In the genomic region with DNA sequence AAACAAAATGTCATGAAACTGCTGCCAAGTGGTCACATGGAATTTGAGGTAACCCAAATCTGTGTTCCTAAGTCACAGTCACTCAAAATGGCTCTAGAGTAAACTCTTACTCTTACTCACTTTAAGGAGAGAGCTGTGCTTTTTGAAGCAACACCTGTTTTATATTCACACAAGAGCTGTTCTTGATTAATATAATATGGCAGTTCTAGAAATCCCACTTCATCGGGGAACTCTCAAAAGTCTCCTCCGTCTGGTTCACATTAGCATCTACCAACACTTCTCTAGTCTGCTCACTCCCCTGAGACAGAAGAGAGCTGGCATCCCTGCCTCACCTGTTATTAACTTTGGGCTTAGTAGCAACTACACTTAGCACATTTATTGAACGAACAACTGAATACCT, we compare ENCODE assay signal across 25 mouse cellular contexts. TPM values are rescaled to one million over a fixed set of nuclear protein-coding genes. Genes with fewer than 3 reads are reported as not detected.
A peak's percentile ranks its signal among the peaks of the same experiment; 100 is the strongest.
DNase-seq lines count a peak whose midpoint lies in the region; ATAC-seq lines count a peak whose summit lies in the region.
"Had no signal": no experiment of that assay in that cellular context is flagged by ENCODE, and none has a peak within 500 bp of the region (broad histone marks: within the 10 kb centered on the region; RNA-seq: fewer than 3 reads in every experiment).

No protein-coding gene starts in this region.

- no peaks in the 10 kb centered on the region for H3K27me3 ChIP-seq in embryonic facial prominence, embryonic 14.5 days (replicated peaks; ENCODE audit: control insufficient read depth, insufficient read depth, low read length)
- 0 out of 2 replicates have a peak, but pooled peaks cover 2% of the 10 kb centered on the region for H3K27me3 ChIP-seq in limb, embryonic 13.5 days
- H3K27me3 ChIP-seq in hindbrain, embryonic 10.5 days (ENCODE audit: insufficient read depth, poor library complexity, severe bottlenecking) = no peaks in the 10 kb centered on the region
- H3K27me3 ChIP-seq in heart, embryonic 10.5 days (ENCODE audit: insufficient read depth, poor library complexity, severe bottlenecking) = no peaks in the 10 kb centered on the region
- H3K27me3 ChIP-seq: CH12.LX; embryonic facial prominence, embryonic 15.5 days; heart, embryonic 15.5 days had no signal

- H3K4me3 ChIP-seq in embryonic facial prominence, embryonic 14.5 days (ENCODE audit: low read depth, low read length) = no peak overlapping the region
- no peak overlapping the region for H3K4me3 ChIP-seq in limb, embryonic 13.5 days
- H3K4me3 ChIP-seq in hindbrain, embryonic 10.5 days = no peak overlapping the region
- H3K4me3 ChIP-seq in heart, embryonic 10.5 days = no peak overlapping the region
- H3K4me3 ChIP-seq: embryonic facial prominence, embryonic 15.5 days; erythroblast, embryonic 14.5 days; forebrain, embryonic 10.5 days; heart, embryonic 15.5 days had no signal

- WGBS in embryonic facial prominence, embryonic 14.5 days = 29% methylated on average over 3 of the region's 3 CpGs
- 24% methylated on average over 3 of the region's 3 CpGs for WGBS in limb, embryonic 13.5 days
- WGBS in hindbrain, embryonic 10.5 days = 77% methylated on average over 3 of the region's 3 CpGs
- WGBS in heart, embryonic 10.5 days = 80% methylated on average over 3 of the region's 3 CpGs

- H3K27ac ChIP-seq in embryonic facial prominence, embryonic 14.5 days (replicated peaks; ENCODE audit: low read depth, low read length) = no peak overlapping the region
- no peak overlapping the region for H3K27ac ChIP-seq in limb, embryonic 13.5 days
- H3K27ac ChIP-seq in hindbrain, embryonic 10.5 days = no peak overlapping the region
- H3K27ac ChIP-seq in heart, embryonic 10.5 days = no peak overlapping the region
- H3K27ac ChIP-seq: embryonic facial prominence, embryonic 15.5 days; forebrain, embryonic 10.5 days; heart, embryonic 15.5 days; hindbrain, embryonic 14.5 days had no signal

- no peaks in the 10 kb centered on the region for H3K36me3 ChIP-seq in embryonic facial prominence, embryonic 14.5 days (ENCODE audit: control insufficient read depth, insufficient read depth, low read length)
- H3K36me3 ChIP-seq in limb, embryonic 13.5 days = no peaks in the 10 kb centered on the region
- no peaks in the 10 kb centered on the region for H3K36me3 ChIP-seq in hindbrain, embryonic 10.5 days
- H3K36me3 ChIP-seq in heart, embryonic 10.5 days = no peaks in the 10 kb centered on the region
- H3K36me3 ChIP-seq: embryonic facial prominence, embryonic 15.5 days; forebrain, embryonic 10.5 days; heart, embryonic 15.5 days had no signal

- H3K4me2 ChIP-seq in embryonic facial prominence, embryonic 14.5 days (ENCODE audit: low read depth, low read length) = no peak overlapping the region
- no peak overlapping the region for H3K4me2 ChIP-seq in limb, embryonic 13.5 days (replicated peaks)
- H3K4me2 ChIP-seq: embryonic facial prominence, embryonic 15.5 days; heart, embryonic 11.5 days; heart, embryonic 15.5 days; hindbrain, embryonic 14.5 days had no signal

- no peak overlapping the region for H3K9ac ChIP-seq in embryonic facial prominence, embryonic 14.5 days (ENCODE audit: low read depth, low read length)
- no peak overlapping the region for H3K9ac ChIP-seq in limb, embryonic 13.5 days
- H3K9ac ChIP-seq: embryonic facial prominence, embryonic 15.5 days; heart, embryonic 15.5 days; hindbrain, embryonic 14.5 days had no signal

- no peak for ATAC-seq in embryonic facial prominence, embryonic 14.5 days (ENCODE audit: low read depth)
- peak; percentile 64; the same call in 1 of the 2 replicates for ATAC-seq in limb, embryonic 13.5 days (ENCODE audit: low FRiP score, low read depth)
- no peak for ATAC-seq in CD4-positive, CD25-positive, alpha-beta regulatory T cell, adult 4 months
- ATAC-seq: forebrain, embryonic 14.5 days; intestine, embryonic 16.5 days had no signal

- DNase-seq in 3T3-L1 (ENCODE audit: low read depth, low spot score) (peak; percentile 38), NIH3T3 (ENCODE audit: low read depth) (peak; percentile 64)
- peak; percentile 61 for DNase-seq in embryonic facial prominence, embryonic 14.5 days (ENCODE audit: low spot score)
- no peak for DNase-seq in hindbrain, embryonic 10.5 days (ENCODE audit: low spot score)
- no peak for DNase-seq in heart, embryonic 10.5 days (ENCODE audit: low spot score)
- DNase-seq: adrenal gland, postnatal 10 days; cerebellum, adult 11-12 months; cerebellum, adult 9-10 months; cerebellum, postnatal 25 days; gastrocnemius, postnatal 36 days; heart, adult 11 months; heart, postnatal 14 days; kidney, adult 8-10 months had no signal

- no peaks in the 10 kb centered on the region for H3K4me1 ChIP-seq in embryonic facial prominence, embryonic 14.5 days (ENCODE audit: control insufficient read depth, insufficient read depth, low read length)
- H3K4me1 ChIP-seq in limb, embryonic 13.5 days = peaks cover 4% of the 10 kb centered on the region; the same call in 1 of the 2 replicates
- H3K4me1 ChIP-seq in hindbrain, embryonic 10.5 days (replicated peaks) = peaks cover 6% of the 10 kb centered on the region
- no peaks in the 10 kb centered on the region for H3K4me1 ChIP-seq in heart, embryonic 10.5 days
- H3K4me1 ChIP-seq: embryonic facial prominence, embryonic 15.5 days; heart, embryonic 15.5 days had no signal

- H3K9me3 ChIP-seq in embryonic facial prominence, embryonic 14.5 days (ENCODE audit: control insufficient read depth, low read length) = no peaks in the 10 kb centered on the region
- no peaks in the 10 kb centered on the region for H3K9me3 ChIP-seq in limb, embryonic 13.5 days
- H3K9me3 ChIP-seq in hindbrain, embryonic 10.5 days = no peaks in the 10 kb centered on the region
- H3K9me3 ChIP-seq in heart, embryonic 10.5 days = no peaks in the 10 kb centered on the region
- H3K9me3 ChIP-seq: embryonic facial prominence, embryonic 15.5 days; forebrain, embryonic 10.5 days; heart, embryonic 15.5 days had no signal

RNA-seq across cellular contexts. Expression of gene Nobox, which starts 50.9 kb away (rescaled TPM):
- polyA plus RNA-seq in embryonic facial prominence, embryonic 14.5 days (2014; fragmentation: Nextera tagmentation; extraction: Ambion mirVana) = not detected in 2 replicates
- polyA plus RNA-seq in limb, embryonic 13.5 days (2015; fragmentation: Nextera tagmentation; extraction: Ambion mirVana) = not detected in 2 replicates
- polyA plus RNA-seq in CD4-positive, CD25-positive, alpha-beta regulatory T cell, adult 4 months (2017; shearing (Covaris generic)) = not detected
- polyA plus RNA-seq in hindbrain, embryonic 10.5 days (2016; fragmentation: Nextera tagmentation; extraction: Ambion mirVana) = 0.10 TPM in 1 of 2 replicates, not detected in the other
- not detected in 2 replicates for polyA plus RNA-seq in heart, embryonic 10.5 days (2016; fragmentation: Nextera tagmentation; extraction: Ambion mirVana)
- polyA plus RNA-seq: C2C12; embryonic facial prominence, embryonic 15.5 days; erythroblast, embryonic 14.5 days; forebrain, embryonic 10.5 days; forebrain, embryonic 14.5 days; heart, embryonic 11.5 days; heart, embryonic 15.5 days; hindbrain, embryonic 14.5 days; intestine, embryonic 16.5 days had no signal

Comparison
In these comparisons a context has a peak if more than half of its experiments do, and no peak if none do; other contexts are left out.
1. DNase-seq: peak in 3T3-L1 (single experiment), NIH3T3 (single experiment) and embryonic facial prominence, embryonic 14.5 days (single experiment); none in hindbrain, embryonic 10.5 days (single experiment) and heart, embryonic 10.5 days (single experiment).